Mouse (Mus musculus) liver, embryonic 14.5 days (tissue): ENCODE results near the gene Fam219a. TPM values are rescaled to one million over a fixed set of nuclear protein-coding genes. Genes with fewer than 3 reads are reported as not detected.
A peak's percentile ranks its signal among the peaks of the same experiment; 100 is the strongest.

Experiments used
- ATAC-seq: fragments of 200-750 bp; cut with Nextera tagmentation; 2 replicates; pipeline ENCODE4 v1.8.0; 2017; ENCODE audit warnings: moderate number of reproducible peaks, mild to moderate bottlenecking, moderate library complexity; ENCODE audit not compliant: insufficient read depth
- DNase-seq, 3 experiments: peaks; one replicate each; pipeline ENCODE4 v3.0.0-alpha.2; 2012 to 2013; ENCODE audit warnings: low read depth in 3 of 3, low spot score in 3 of 3
- H3K27ac ChIP-seq: fragments of 300-500 bp; sonication (generic); 2 replicates; pipeline ENCODE4 v1.5.1; 2014; ENCODE audit warnings: moderate library complexity, mild to moderate bottlenecking, control low read depth, inconsistent platforms
- H3K27me3 ChIP-seq: fragments of 300-500 bp; sonication (generic); 2 replicates; pipeline ENCODE4 v1.6.1; 2014; ENCODE audit warnings: mild to moderate bottlenecking, low read length, moderate library complexity; ENCODE audit not compliant: control insufficient read depth, insufficient read depth
- H3K36me3 ChIP-seq: fragments of 300-500 bp; sonication (generic); replicated peaks from 2 replicates; pipeline ENCODE4 v1.6.1; 2014; ENCODE audit warnings: low read depth; ENCODE audit not compliant: control insufficient read depth, insufficient read depth
- H3K4me1 ChIP-seq, 2 experiments: fragments of 200-500 bp in 1 of 2; fragments of 300-500 bp in 1 of 2; sonication (generic) in 1 of 2; replicated peaks; 2 replicates each; pipeline ENCODE4 v1.6.1; 2012 to 2014; ENCODE audit warnings: antibody characterized with exemption in 1 of 2, inconsistent platforms in 1 of 2, low read length in 1 of 2; ENCODE audit not compliant: control insufficient read depth in 2 of 2, insufficient read depth in 2 of 2
- H3K4me2 ChIP-seq: fragments of 300-500 bp; sonication (generic); 2 replicates; pipeline ENCODE4 v1.6.1; 2014; ENCODE audit warnings: low read depth, mild to moderate bottlenecking, control low read depth, moderate library complexity
- H3K4me3 ChIP-seq, 2 experiments: fragments of 200-500 bp in 1 of 2; fragments of 300-500 bp in 1 of 2; sonication (generic) in 1 of 2; 2 replicates each; pipeline ENCODE4 v1.5.1; 2012 to 2014; ENCODE audit warnings: low read depth in 2 of 2, low read length in 2 of 2, mild to moderate bottlenecking in 2 of 2, control low read depth in 1 of 2, inconsistent platforms in 1 of 2, moderate library complexity in 1 of 2; ENCODE audit not compliant: insufficient read depth in 1 of 2
- H3K9ac ChIP-seq: fragments of 300-500 bp; sonication (generic); replicated peaks from 2 replicates; pipeline ENCODE4 v1.6.1; 2014; ENCODE audit warnings: mild to moderate bottlenecking, control low read depth, moderate library complexity
- H3K9me3 ChIP-seq: fragments of 300-500 bp; sonication (generic); 2 replicates; pipeline ENCODE4 v1.6.1; 2016; ENCODE audit warnings: low read length, mixed read lengths; ENCODE audit not compliant: control insufficient read depth
- CTCF ChIP-seq: IDR thresholded peaks from 2 replicates; pipeline ENCODE4 v1.5.1; 2016; ENCODE audit warnings: antibody characterized with exemption, low read depth, control low read depth
- EP300 ChIP-seq: IDR thresholded peaks from 2 replicates; pipeline ENCODE4 v1.6.1; 2016; ENCODE audit warnings: antibody characterized with exemption, low read depth
- WGBS: fragments of 180-500 bp; shearing (Covaris S2); extraction: QIAGEN DNeasy Blood & Tissue Kit; methylation state at CpG from one replicate; pipeline ENCODE4 v1.1.7; 2014; ENCODE audit not compliant: insufficient replicate concordance; 5-methylcytosine and 5-hydroxymethylcytosine counted together
- polyA plus RNA-seq, 2 experiments: library from polyadenylated mRNA; depleted of rRNA in 1 of 2; stranded (reverse) in 1 of 2; unstranded in 1 of 2; fragments of >200 nt; fragmentation: Nextera tagmentation in 1 of 2; extraction: Ambion mirVana in 1 of 2; gene quantifications; 2 replicates each; pipeline versions ENCODE4 v1.2.1 to v1.2.3; 2012 to 2014

Gene Fam219a
- polyA plus RNA-seq, 2 experiments: 0.38 to 1.8 TPM

DNA sequence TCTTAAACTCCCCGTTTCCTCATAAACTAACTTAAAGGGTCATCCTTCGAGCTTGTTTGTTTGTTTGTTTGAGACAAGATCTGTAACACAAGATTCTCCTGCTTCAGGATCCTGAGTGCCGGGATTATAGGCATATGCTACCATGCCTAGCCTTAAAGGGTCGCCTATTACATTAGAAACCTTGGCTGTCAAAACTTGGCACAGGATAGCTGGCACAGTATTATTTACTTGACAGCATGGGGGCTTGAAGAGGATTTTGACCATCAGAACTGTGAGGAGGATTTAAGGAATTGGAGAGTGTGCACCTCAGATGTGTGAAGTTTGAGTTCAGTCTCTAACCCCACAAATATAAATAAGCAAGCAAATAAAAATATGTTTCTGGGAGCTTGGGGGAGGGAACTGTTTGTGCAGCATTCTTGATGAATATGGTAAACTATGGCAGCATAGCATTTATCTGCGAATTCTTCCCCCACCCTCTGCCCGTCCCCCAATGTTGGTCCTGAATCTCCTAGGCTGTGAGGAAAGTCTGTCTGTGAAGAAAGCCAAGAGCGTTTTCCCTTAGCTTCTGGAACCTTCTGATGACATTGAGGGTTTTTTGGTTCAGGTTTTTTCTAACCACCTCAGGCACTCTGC, 99.2 kb downstream of the Fam219a start:
- Histone ChIP-seq H3K27ac (no peak overlapping the region), H3K4me1 (peaks cover 0 to 3% of the 10 kb centered on the region in 2 experiments; a peak in 2 of 4 replicates), H3K4me3 (no peak overlapping the region), H3K9ac (no peak overlapping the region), H3K27me3 (no peaks in the 10 kb centered on the region), H3K9me3 (no peaks in the 10 kb centered on the region), H3K36me3 (no peaks in the 10 kb centered on the region), H3K4me2 (no peak overlapping the region)
- DNase-seq (no peak), ATAC-seq (no peak)
- WGBS: 56% methylated on average over 7 of the region's 7 CpGs
- no peak for TF ChIP-seq EP300
- TF ChIP-seq CTCF: no peak

DNA sequence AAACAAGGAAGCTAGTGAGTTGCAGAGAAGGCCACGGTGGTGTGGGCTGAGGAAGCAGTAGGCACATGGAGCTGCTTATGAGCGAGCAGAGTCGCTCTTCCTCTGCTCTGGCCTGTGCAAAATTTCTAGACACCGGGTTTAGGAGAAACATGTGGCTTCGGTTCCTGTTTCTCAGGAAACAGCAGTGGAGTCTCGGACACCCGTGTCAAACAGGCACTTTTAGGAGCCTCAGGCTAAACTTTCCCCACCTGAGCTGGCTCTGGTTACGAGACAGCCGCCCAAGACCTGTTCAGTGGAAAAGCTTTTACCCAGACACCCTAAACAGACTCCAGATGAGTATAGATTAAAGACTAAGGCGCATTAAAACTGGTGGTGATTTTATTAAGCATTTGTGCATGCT, 100.1 kb downstream of the Fam219a start:
- H3K36me3 ChIP-seq: no peaks in the 10 kb centered on the region
- H3K27ac ChIP-seq: no peak overlapping the region
- no peak overlapping the region for H3K4me2 ChIP-seq
- H3K4me3 ChIP-seq: no peak overlapping the region
- DNase-seq (no peak), ATAC-seq (no peak)
- no peak for TF ChIP-seq CTCF
- TF ChIP-seq EP300: no peak
- H3K4me1 ChIP-seq: peaks cover 0 to 3% of the 10 kb centered on the region in 2 experiments; a peak in 2 of 4 replicates
- H3K27me3 ChIP-seq: no peaks in the 10 kb centered on the region
- H3K9me3 ChIP-seq: no peaks in the 10 kb centered on the region
- no peak overlapping the region for H3K9ac ChIP-seq
- WGBS: 45% methylated on average over 10 of the region's 10 CpGs

DNA sequence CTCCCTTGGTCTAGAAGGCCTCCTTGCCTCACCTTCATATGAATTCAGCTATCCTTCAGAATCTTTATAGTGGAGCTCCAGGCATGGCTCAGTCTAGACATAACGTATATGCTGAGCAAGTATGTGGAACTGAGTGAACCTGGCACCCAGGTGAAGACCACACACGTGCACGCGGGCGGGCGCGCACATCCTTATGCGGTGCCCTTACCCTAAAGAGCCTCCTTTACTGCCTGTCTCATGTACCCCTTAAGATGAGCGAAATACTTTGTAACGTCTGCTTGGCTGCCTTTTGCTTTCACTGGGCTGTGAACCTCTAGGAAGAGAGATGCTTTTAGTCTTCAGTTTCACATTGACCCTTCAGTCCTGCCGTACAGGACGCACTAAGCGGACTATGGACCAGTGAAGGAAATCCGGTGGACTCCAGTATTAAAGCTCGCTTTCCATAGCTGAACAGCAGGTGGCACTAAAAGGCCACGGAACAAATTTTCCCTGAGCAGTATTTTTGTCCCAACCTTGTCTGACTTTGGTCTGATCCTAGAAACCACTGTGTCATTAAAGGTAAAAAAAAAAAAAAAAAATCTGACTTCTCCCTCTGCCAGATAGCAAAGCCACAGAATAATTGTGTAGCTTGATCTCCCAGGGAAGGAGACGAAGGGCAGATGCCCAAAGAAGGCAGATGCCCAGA, 100.8 kb downstream of the Fam219a start:
- Histone ChIP-seq H3K9ac (no peak overlapping the region), H3K4me3 (no peak overlapping the region), H3K27ac (no peak overlapping the region), H3K9me3 (no peaks in the 10 kb centered on the region), H3K27me3 (no peaks in the 10 kb centered on the region), H3K4me1 (peaks cover under 1 to 5% of the 10 kb centered on the region in 2 experiments; a peak in 3 of 4 replicates), H3K4me2 (no peak overlapping the region), H3K36me3 (no peaks in the 10 kb centered on the region)
- ATAC-seq: no peak
- peak in 1 of 3 experiments; percentile 23 for DNase-seq
- TF ChIP-seq EP300 (no peak), CTCF (peak; percentile 63)
- WGBS: 49% methylated on average over 17 of the region's 17 CpGs

Other genes with a start within 250 kb of the Fam219a start
- gene Ubap1, start 220.5 kb downstream of the Fam219a start, polyA plus RNA-seq (2012; rRNA removed): 12.4 and 16.9 TPM in 2 replicates
- gene Ubap1, start 220.5 kb downstream of the Fam219a start, polyA plus RNA-seq (2014; fragmentation: Nextera tagmentation; extraction: Ambion mirVana): 21.4 and 24.4 TPM in 2 replicates
- gene Kif24, start 104.7 kb downstream of the Fam219a start, polyA plus RNA-seq (2012; rRNA removed): 3.4 and 4.2 TPM in 2 replicates
- 4.0 and 4.2 TPM in 2 replicates for gene Kif24, start 104.7 kb downstream of the Fam219a start, polyA plus RNA-seq (2014; fragmentation: Nextera tagmentation; extraction: Ambion mirVana)
- 7.6 and 13.3 TPM in 2 replicates for gene Nudt2, start 104.4 kb downstream of the Fam219a start, polyA plus RNA-seq (2012; rRNA removed)
- 22.4 and 22.5 TPM in 2 replicates for gene Nudt2, start 104.4 kb downstream of the Fam219a start, polyA plus RNA-seq (2014; fragmentation: Nextera tagmentation; extraction: Ambion mirVana)
- gene AI464131, start 66.5 kb downstream of the Fam219a start, polyA plus RNA-seq (2012; rRNA removed): 0.39 and 0.44 TPM in 2 replicates
- 0.33 and 0.62 TPM in 2 replicates for gene AI464131, start 66.5 kb downstream of the Fam219a start, polyA plus RNA-seq (2014; fragmentation: Nextera tagmentation; extraction: Ambion mirVana)
- gene 1110017D15Rik, start 52.2 kb downstream of the Fam219a start, polyA plus RNA-seq (2012; rRNA removed): not detected in 2 replicates
- gene 1110017D15Rik, start 52.2 kb downstream of the Fam219a start, polyA plus RNA-seq (2014; fragmentation: Nextera tagmentation; extraction: Ambion mirVana): not detected in 2 replicates
- 1.3 and 1.9 TPM in 2 replicates for gene Dnaic1, start 237 bp upstream of the Fam219a start, polyA plus RNA-seq (2012; rRNA removed)
- 2.1 and 2.6 TPM in 2 replicates for gene Dnaic1, start 237 bp upstream of the Fam219a start, polyA plus RNA-seq (2014; fragmentation: Nextera tagmentation; extraction: Ambion mirVana)
- gene Enho, start 70.8 kb upstream of the Fam219a start, polyA plus RNA-seq (2012; rRNA removed): 1.2 and 1.5 TPM in 2 replicates
- gene Enho, start 70.8 kb upstream of the Fam219a start, polyA plus RNA-seq (2014; fragmentation: Nextera tagmentation; extraction: Ambion mirVana): 1.7 and 1.8 TPM in 2 replicates
- gene Cntfr, start 127.6 kb upstream of the Fam219a start, polyA plus RNA-seq (2012; rRNA removed): 0.75 and 0.88 TPM in 2 replicates
- gene Cntfr, start 127.6 kb upstream of the Fam219a start, polyA plus RNA-seq (2014; fragmentation: Nextera tagmentation; extraction: Ambion mirVana): 0.17 and 0.32 TPM in 2 replicates
- gene Il11ra1, start 130.5 kb upstream of the Fam219a start, polyA plus RNA-seq (2012; rRNA removed): 11.2 and 13.9 TPM in 2 replicates
- 23.8 and 27.1 TPM in 2 replicates for gene Il11ra1, start 130.5 kb upstream of the Fam219a start, polyA plus RNA-seq (2014; fragmentation: Nextera tagmentation; extraction: Ambion mirVana)
- gene Rpp25l, start 144.0 kb upstream of the Fam219a start, polyA plus RNA-seq (2012; rRNA removed): 24.0 and 25.0 TPM in 2 replicates
- 31.4 and 38.2 TPM in 2 replicates for gene Rpp25l, start 144.0 kb upstream of the Fam219a start, polyA plus RNA-seq (2014; fragmentation: Nextera tagmentation; extraction: Ambion mirVana)
- 28.7 and 39.8 TPM in 2 replicates for gene Dctn3, start 153.6 kb upstream of the Fam219a start, polyA plus RNA-seq (2012; rRNA removed)
- gene Dctn3, start 153.6 kb upstream of the Fam219a start, polyA plus RNA-seq (2014; fragmentation: Nextera tagmentation; extraction: Ambion mirVana): 63.9 and 68.6 TPM in 2 replicates
- not detected in 2 replicates for gene Arid3c, start 161.6 kb upstream of the Fam219a start, polyA plus RNA-seq (2012; rRNA removed)
- gene Arid3c, start 161.6 kb upstream of the Fam219a start, polyA plus RNA-seq (2014; fragmentation: Nextera tagmentation; extraction: Ambion mirVana): not detected in 2 replicates
- gene Galt, start 185.7 kb upstream of the Fam219a start, polyA plus RNA-seq (2012; rRNA removed): 24.2 and 29.5 TPM in 2 replicates
- gene Galt, start 185.7 kb upstream of the Fam219a start, polyA plus RNA-seq (2014; fragmentation: Nextera tagmentation; extraction: Ambion mirVana): 19.2 and 22.1 TPM in 2 replicates
- gene Sigmar1, start 186.6 kb upstream of the Fam219a start, polyA plus RNA-seq (2012; rRNA removed): 24.4 and 30.2 TPM in 2 replicates
- 36.0 and 36.2 TPM in 2 replicates for gene Sigmar1, start 186.6 kb upstream of the Fam219a start, polyA plus RNA-seq (2014; fragmentation: Nextera tagmentation; extraction: Ambion mirVana)
- gene Ccl27a, start 204.7 kb upstream of the Fam219a start, polyA plus RNA-seq (2012; rRNA removed): 9.5 and 10.8 TPM in 2 replicates
- 7.8 and 8.2 TPM in 2 replicates for gene Ccl27a, start 204.7 kb upstream of the Fam219a start, polyA plus RNA-seq (2014; fragmentation: Nextera tagmentation; extraction: Ambion mirVana)